ENCODE assay signal across 8 mouse cellular contexts in genomic region chr11:97278456-97278855, GRCm38 (mm10). TPM values are rescaled to one million over a fixed set of nuclear protein-coding genes. Genes with fewer than 3 reads are reported as not detected.
DNase-seq lines count a peak whose midpoint lies in the region; ATAC-seq and TF ChIP-seq lines count a peak whose summit lies in the region.

No protein-coding gene starts in this region.

- H3K36me3 ChIP-seq in heart, embryonic 12.5 days = no peaks in the 10 kb centered on the region
- H3K36me3 ChIP-seq in ES-E14 (ENCODE audit: control insufficient read depth, insufficient read depth, low read length, poor library complexity, severe bottlenecking) = no peaks in the 10 kb centered on the region
- H3K36me3 ChIP-seq in hindbrain, embryonic 12.5 days = no peaks in the 10 kb centered on the region
- H3K36me3 ChIP-seq in midbrain, embryonic 11.5 days (ENCODE audit: control insufficient read depth, insufficient read depth, low read length) = no peaks in the 10 kb centered on the region

- intact Hi-C loops in heart, postnatal 14 days (cut with DNase I) = no loop called here
- intact Hi-C loops in left cerebral cortex, postnatal 4 days (cut with DNase I) = loop anchor here (5.0 kb wide), 1 partner anchor 34 kb away; no protein-coding TSS in a partner anchor

- no peak overlapping the region for H3K27ac ChIP-seq in heart, embryonic 12.5 days (ENCODE audit: poor library complexity, severe bottlenecking)
- no peak overlapping the region; the same call in 1 of the 2 replicates for H3K27ac ChIP-seq in ES-E14 (ENCODE audit: insufficient read depth, low read depth, low read length, poor library complexity, severe bottlenecking)
- H3K27ac ChIP-seq in hindbrain, embryonic 12.5 days = no peak overlapping the region
- no peak overlapping the region for H3K27ac ChIP-seq in midbrain, embryonic 11.5 days (ENCODE audit: low read depth, low read length)

- no peaks in the 10 kb centered on the region for H3K27me3 ChIP-seq in heart, embryonic 12.5 days (replicated peaks)
- H3K27me3 ChIP-seq in hindbrain, embryonic 12.5 days = no peaks in the 10 kb centered on the region
- H3K27me3 ChIP-seq in midbrain, embryonic 11.5 days (ENCODE audit: control insufficient read depth, insufficient read depth, low read length) = no peaks in the 10 kb centered on the region

- peak overlapping the region; percentile 74 for H3K4me2 ChIP-seq in heart, embryonic 12.5 days
- H3K4me2 ChIP-seq in hindbrain, embryonic 12.5 days (replicated peaks) = peak overlapping the region; percentile 62
- peak overlapping the region; percentile 71 for H3K4me2 ChIP-seq in midbrain, embryonic 11.5 days

- DNase-seq in heart, postnatal 14 days = no peak
- DNase-seq in ES-E14 (ENCODE audit: low read depth, low spot score) = no peak
- DNase-seq in midbrain, embryonic 11.5 days (ENCODE audit: low spot score, missing footprints) = no peak
- no peak for DNase-seq in left cerebral cortex, postnatal 4 days
- no peak for DNase-seq in embryo, embryonic 11 days
- no peak for DNase-seq in ovary, postnatal 14 days (ENCODE audit: low spot score)

- peak overlapping the region; percentile 100 for H3K9ac ChIP-seq in heart, embryonic 12.5 days
- H3K9ac ChIP-seq in ES-E14 (ENCODE audit: insufficient read depth, low read depth, low read length, poor library complexity, severe bottlenecking) = no peak overlapping the region; the same call in 1 of the 2 replicates
- H3K9ac ChIP-seq in hindbrain, embryonic 12.5 days = peak overlapping the region; percentile 91; the same call in 1 of the 2 replicates
- peak overlapping the region; percentile 98 for H3K9ac ChIP-seq in midbrain, embryonic 11.5 days (ENCODE audit: low read length)

- peak overlapping the region; percentile 84 for H3K4me3 ChIP-seq in heart, embryonic 12.5 days
- peak overlapping the region; percentile 82 to 97 for H3K4me3 ChIP-seq in ES-E14 (ENCODE audit: insufficient read depth in 1 of 2, low read depth in 1 of 2, low read length in 2 of 2, poor library complexity in 1 of 2, severe bottlenecking in 1 of 2)
- H3K4me3 ChIP-seq in hindbrain, embryonic 12.5 days = peak overlapping the region; percentile 98
- peak overlapping the region; percentile 99 for H3K4me3 ChIP-seq in midbrain, embryonic 11.5 days (ENCODE audit: low read depth, low read length)

- H3K9me3 ChIP-seq in heart, embryonic 12.5 days (replicated peaks) = no peaks in the 10 kb centered on the region
- H3K9me3 ChIP-seq in ES-E14 (ENCODE audit: control insufficient read depth, insufficient read depth, low read depth, low read length) = no peaks in the 10 kb centered on the region
- no peaks in the 10 kb centered on the region for H3K9me3 ChIP-seq in hindbrain, embryonic 12.5 days (replicated peaks)
- no peaks in the 10 kb centered on the region for H3K9me3 ChIP-seq in midbrain, embryonic 11.5 days (ENCODE audit: control insufficient read depth, low read length)

- H3K4me1 ChIP-seq in heart, embryonic 12.5 days (replicated peaks) = peaks cover 25% of the 10 kb centered on the region
- H3K4me1 ChIP-seq in ES-E14 (ENCODE audit: control insufficient read depth in 2 of 2, insufficient read depth in 2 of 2, low read length in 2 of 2, poor library complexity in 1 of 2) = peaks cover 10 to 21% of the 10 kb centered on the region in 2 experiments; a peak in 3 of 4 replicates
- H3K4me1 ChIP-seq in hindbrain, embryonic 12.5 days = peaks cover 18% of the 10 kb centered on the region
- H3K4me1 ChIP-seq in midbrain, embryonic 11.5 days (ENCODE audit: control insufficient read depth, insufficient read depth, low read length) = peaks cover 13% of the 10 kb centered on the region

- WGBS in heart, embryonic 12.5 days = 78% methylated on average over 6 of the region's 6 CpGs
- WGBS in hindbrain, embryonic 12.5 days = 86% methylated on average over 6 of the region's 6 CpGs
- 76% methylated on average over 6 of the region's 6 CpGs for WGBS in midbrain, embryonic 11.5 days

- no peak for ATAC-seq in heart, embryonic 12.5 days (ENCODE audit: insufficient number of reproducible peaks, low FRiP score)
- no peak for ATAC-seq in hindbrain, embryonic 12.5 days (ENCODE audit: low FRiP score)
- no peak for ATAC-seq in midbrain, embryonic 11.5 days (ENCODE audit: low FRiP score)

- in situ Hi-C loops in ES-E14 (cut with MboI; ENCODE audit: low sequenced_read_pairs in 2 of 2, unreplicated experiment in 2 of 2) = no loop called here

TF ChIP-seq in ES-E14, 5 proteins besides CTCF, POLR2A, EP300 and RAD21:
- TF ChIP-seq ZNF384 (IDR thresholded peaks at IDR 0.05; ENCODE audit: low read depth, low read length) (no peak), MAFK (IDR thresholded peaks at IDR 0.05; ENCODE audit: insufficient read depth, low read depth, low read length) (no peak), ZC3H11A (IDR thresholded peaks at IDR 0.05; ENCODE audit: borderline replicate concordance, low read depth, low read length) (no peak), CHD2 (IDR thresholded peaks at IDR 0.05; ENCODE audit: low read depth, low read length) (no peak), HCFC1 (IDR thresholded peaks at IDR 0.05; ENCODE audit: borderline replicate concordance, insufficient read depth, low read length) (no peak)

RNA-seq across cellular contexts. Expression of gene Npepps, which starts 2.0 kb away (rescaled TPM):
- 87.8 and 95.3 TPM in 2 replicates for polyA plus RNA-seq in heart, embryonic 12.5 days (2016; fragmentation: Nextera tagmentation; extraction: Ambion mirVana)
- 10 to 100 TPM; 65.4 to 70.8 TPM for total RNA-seq in heart, postnatal 14 days (2021)
- 86.1 and 107 TPM in 2 replicates for total RNA-seq in ES-E14 (2012; rRNA removed)
- 119 and 133 TPM in 2 replicates for polyA plus RNA-seq in hindbrain, embryonic 12.5 days (2016; fragmentation: Nextera tagmentation; extraction: Ambion mirVana)
- 92.6 and 101 TPM in 2 replicates for polyA plus RNA-seq in midbrain, embryonic 11.5 days (2014; fragmentation: Nextera tagmentation; extraction: Ambion mirVana)
- total RNA-seq in left cerebral cortex, postnatal 4 days (2021) = 100 to 1,000 TPM; 178 to 180 TPM

RNA-seq across cellular contexts. Expression of gene Mrpl45, which starts 37.1 kb away (rescaled TPM):
- 62.7 and 63.4 TPM in 2 replicates for polyA plus RNA-seq in heart, embryonic 12.5 days (2016; fragmentation: Nextera tagmentation; extraction: Ambion mirVana)
- 10 to 100 TPM; 42.7 to 51.2 TPM for total RNA-seq in heart, postnatal 14 days (2021)
- total RNA-seq in ES-E14 (2012; rRNA removed) = 53.8 and 76.8 TPM in 2 replicates
- polyA plus RNA-seq in hindbrain, embryonic 12.5 days (2016; fragmentation: Nextera tagmentation; extraction: Ambion mirVana) = 44.9 and 45.6 TPM in 2 replicates
- polyA plus RNA-seq in midbrain, embryonic 11.5 days (2014; fragmentation: Nextera tagmentation; extraction: Ambion mirVana) = 56.6 and 58.9 TPM in 2 replicates
- total RNA-seq in left cerebral cortex, postnatal 4 days (2021) = 10 to 100 TPM; 22.8 to 23.1 TPM
